Mouse (Mus musculus): ENCODE results near the gene 1700028J19Rik. TPM values are rescaled to one million over a fixed set of nuclear protein-coding genes. Genes with fewer than 3 reads are reported as not detected.

Gene 1700028J19Rik
- total RNA-seq, 2 experiments from 2014 or later = 1.1 to 1.3 TPM

Other genes with a start within 250 kb of the 1700028J19Rik start
- gene Klk1b26, start 234.5 kb downstream of the 1700028J19Rik start, total RNA-seq (2021) = not detected
- not detected for gene Klk1b27, start 194.4 kb downstream of the 1700028J19Rik start, total RNA-seq (2021)
- not detected for gene Klk1b21, start 144.4 kb downstream of the 1700028J19Rik start, total RNA-seq (2021)
- gene Klk1b22, start 134.0 kb downstream of the 1700028J19Rik start, total RNA-seq (2021) = not detected
- not detected for gene Klk1b16, start 109.9 kb downstream of the 1700028J19Rik start, total RNA-seq (2021)
- gene Klk1b24, start 58.5 kb downstream of the 1700028J19Rik start, total RNA-seq (2021) = not detected
- gene Klk1b3, start 48.5 kb downstream of the 1700028J19Rik start, total RNA-seq (2021) = not detected
- gene Klk1b4, start 39.3 kb downstream of the 1700028J19Rik start, total RNA-seq (2021) = not detected
- gene Klk1b5, start 30.8 kb downstream of the 1700028J19Rik start, total RNA-seq (2021) = not detected
- not detected for gene Klk1, start 21.3 kb downstream of the 1700028J19Rik start, total RNA-seq (2021)
- not detected for gene Gm36864, start 10.5 kb downstream of the 1700028J19Rik start, total RNA-seq (2021)
- gene 2410002F23Rik, start within 50 bp of the 1700028J19Rik start, total RNA-seq (2021) = 10 to 100 TPM; 75.3 to 94.3 TPM
- gene Acp4, start 10.7 kb upstream of the 1700028J19Rik start, total RNA-seq (2021) = not detected
- gene Gm15517, start 14.8 kb upstream of the 1700028J19Rik start, total RNA-seq (2021) = not detected
- 1 to 10 TPM; 3.1 to 3.5 TPM for gene Clec11a, start 60.2 kb upstream of the 1700028J19Rik start, total RNA-seq (2021)
- 100 to 1,000 TPM; 502 to 670 TPM for gene Shank1, start 63.6 kb upstream of the 1700028J19Rik start, total RNA-seq (2021)
- gene Syt3, start 137.4 kb upstream of the 1700028J19Rik start, total RNA-seq (2021) = 10 to 100 TPM; 91.3 to 92.1 TPM
- gene 1700008O03Rik, start 139.1 kb upstream of the 1700028J19Rik start, total RNA-seq (2021) = 1 to 10 TPM; 3.8 to 4.1 TPM
- 100 to 1,000 TPM; 322 to 333 TPM for gene Lrrc4b, start 182.3 kb upstream of the 1700028J19Rik start, total RNA-seq (2021)
- 10 to 100 TPM; 10.9 to 13.2 TPM for gene Aspdh, start 218.7 kb upstream of the 1700028J19Rik start, total RNA-seq (2021)
- gene Josd2, start 221.3 kb upstream of the 1700028J19Rik start, total RNA-seq (2021) = 100 to 1,000 TPM; 102 to 107 TPM
- gene Emc10, start 249.8 kb upstream of the 1700028J19Rik start, total RNA-seq (2021) = 100 to 1,000 TPM; 207 to 212 TPM
- gene Fam71e1, start 249.9 kb upstream of the 1700028J19Rik start, total RNA-seq (2021) = 10 to 100 TPM; 18.6 to 22.8 TPM